Mouse (Mus musculus) limb, embryonic 11.5 days (tissue): ENCODE data around the gene Lefty2. TPM values are rescaled to one million over a fixed set of nuclear protein-coding genes. Genes with fewer than 3 reads are reported as not detected.
A peak's percentile ranks its signal among the peaks of the same experiment; 100 is the strongest.

Source experiments
- ATAC-seq: fragments of 200-750 bp; cut with Nextera tagmentation; 2 replicates; pipeline ENCODE4 v1.8.0; 2017; ENCODE audit warnings: low read depth; ENCODE audit not compliant: insufficient number of reproducible peaks, low FRiP score, low TSS enrichment
- DNase-seq: peaks from one replicate; pipeline ENCODE4 v3.0.0-alpha.2; 2015; ENCODE audit warnings: low spot score
- H3K27ac ChIP-seq: fragments of 300-500 bp; sonication (generic); replicated peaks from 2 replicates; pipeline ENCODE4 v1.5.1; 2014; ENCODE audit warnings: low read depth, mild to moderate bottlenecking, low read length
- H3K27me3 ChIP-seq: fragments of 300-500 bp; sonication (generic); 2 replicates; pipeline ENCODE4 v1.6.1; 2014; ENCODE audit warnings: mild to moderate bottlenecking, low read length, mixed read lengths; ENCODE audit not compliant: control insufficient read depth, insufficient read depth
- H3K36me3 ChIP-seq: fragments of 300-500 bp; sonication (generic); 2 replicates; pipeline ENCODE4 v1.6.1; 2014; ENCODE audit warnings: mild to moderate bottlenecking, low read length, moderate library complexity, mixed read lengths; ENCODE audit not compliant: control insufficient read depth, insufficient read depth
- H3K4me1 ChIP-seq: fragments of 300-500 bp; sonication (generic); 2 replicates; pipeline ENCODE4 v1.6.1; 2014; ENCODE audit warnings: low read length, mixed read lengths; ENCODE audit not compliant: control insufficient read depth, insufficient read depth
- H3K4me2 ChIP-seq: fragments of 300-500 bp; sonication (generic); 2 replicates; pipeline ENCODE4 v1.6.1; 2014; ENCODE audit warnings: low read depth, mild to moderate bottlenecking, moderate library complexity; ENCODE audit not compliant: severe bottlenecking
- H3K4me3 ChIP-seq: fragments of 300-500 bp; sonication (generic); 2 replicates; pipeline ENCODE4 v1.5.1; 2014; ENCODE audit warnings: low read depth, low read length
- H3K9ac ChIP-seq: fragments of 300-500 bp; sonication (generic); 2 replicates; pipeline ENCODE4 v1.6.1; 2014; ENCODE audit warnings: mild to moderate bottlenecking, low read length
- H3K9me3 ChIP-seq: fragments of 300-500 bp; sonication (generic); 2 replicates; pipeline ENCODE4 v1.6.1; 2016; ENCODE audit warnings: low read length; ENCODE audit not compliant: control insufficient read depth
- WGBS: fragments of 180-500 bp; shearing (Covaris S2); extraction: QIAGEN DNeasy Blood & Tissue Kit; methylation state at CpG from one replicate; pipeline ENCODE4 v1.1.7; 2014; 5-methylcytosine and 5-hydroxymethylcytosine counted together
- polyA plus RNA-seq: library from polyadenylated mRNA; unstranded; fragments of >200 nt; fragmentation: Nextera tagmentation; extraction: Ambion mirVana; gene quantifications from 2 replicates; pipeline ENCODE4 v1.2.1, GENCODE M21; 2014

Gene Lefty2
- polyA plus RNA-seq, 1 experiment from 2014 or later: 0.08 TPM

- H3K36me3 ChIP-seq: peaks cover 24% of the 10 kb centered on the region
- whole genome bisulfite sequencing: 93% methylated on average over 7 of the region's 7 CpGs
- no peak overlapping the region for H3K27ac ChIP-seq
- H3K9ac ChIP-seq: no peak overlapping the region
- ATAC-seq (no peak), DNase-seq (no peak)
- H3K4me3 ChIP-seq: no peak overlapping the region
- no peak overlapping the region for H3K4me2 ChIP-seq
- H3K27me3 ChIP-seq: no peaks in the 10 kb centered on the region
- H3K9me3 ChIP-seq: no peaks in the 10 kb centered on the region
- no peaks in the 10 kb centered on the region for H3K4me1 ChIP-seq
Measured at GRCm38 (mm10) chr1:180866001-180866400, 26.9 kb upstream of the Lefty2 start.

GRCm38 (mm10) chr1:180870122-180870650, 22.7 kb upstream of the Lefty2 start:
- no peak for ATAC-seq
- Histone ChIP-seq H3K9me3 (no peaks in the 10 kb centered on the region), H3K4me3 (no peak overlapping the region), H3K27ac (no peak overlapping the region), H3K9ac (no peak overlapping the region), H3K4me2 (no peak overlapping the region), H3K36me3 (peaks cover 11% of the 10 kb centered on the region), H3K27me3 (no peaks in the 10 kb centered on the region), H3K4me1 (no peaks in the 10 kb centered on the region)
- 74% methylated on average over 13 of the region's 13 CpGs for WGBS
- no peak for DNase-seq

GRCm38 (mm10) chr1:180873861-180874484, 18.9 kb upstream of the Lefty2 start:
- WGBS: 21% methylated on average over 9 of the region's 9 CpGs
- peak; percentile 75 for DNase-seq
- Histone ChIP-seq H3K9ac (no peak overlapping the region), H3K9me3 (no peaks in the 10 kb centered on the region), H3K27me3 (no peaks in the 10 kb centered on the region), H3K36me3 (no peaks in the 10 kb centered on the region), H3K4me3 (no peak overlapping the region), H3K4me2 (no peak overlapping the region), H3K27ac (no peak overlapping the region), H3K4me1 (no peaks in the 10 kb centered on the region)
- no peak for ATAC-seq

- H3K4me3 ChIP-seq: no peak overlapping the region
- H3K9ac ChIP-seq: no peak overlapping the region
- H3K4me2 ChIP-seq: no peak overlapping the region
- no peak overlapping the region for H3K27ac ChIP-seq
- DNase-seq (no peak), ATAC-seq (no peak)
- 72% methylated on average over 2 of the region's 2 CpGs for WGBS
- H3K27me3 ChIP-seq: no peaks in the 10 kb centered on the region
- H3K36me3 ChIP-seq: no peaks in the 10 kb centered on the region
- H3K4me1 ChIP-seq: no peaks in the 10 kb centered on the region
- no peaks in the 10 kb centered on the region for H3K9me3 ChIP-seq
Measured at GRCm38 (mm10) chr1:180874615-180875014, 18.3 kb upstream of the Lefty2 start.

GRCm38 (mm10) chr1:180875126-180875525, 17.8 kb upstream of the Lefty2 start:
- Histone ChIP-seq H3K36me3 (no peaks in the 10 kb centered on the region), H3K27ac (no peak overlapping the region), H3K9me3 (no peaks in the 10 kb centered on the region), H3K4me1 (no peaks in the 10 kb centered on the region), H3K4me3 (no peak overlapping the region), H3K4me2 (no peak overlapping the region), H3K27me3 (no peaks in the 10 kb centered on the region), H3K9ac (no peak overlapping the region)
- DNase-seq (no peak), ATAC-seq (no peak)
- WGBS: 86% methylated on average over 9 of the region's 9 CpGs

- H3K36me3 ChIP-seq: no peaks in the 10 kb centered on the region
- 81% methylated on average over 4 of the region's 4 CpGs for WGBS
- no peak overlapping the region for H3K4me2 ChIP-seq
- no peaks in the 10 kb centered on the region for H3K27me3 ChIP-seq
- H3K4me3 ChIP-seq: no peak overlapping the region
- H3K27ac ChIP-seq: no peak overlapping the region
- no peak overlapping the region for H3K9ac ChIP-seq
- DNase-seq (no peak), ATAC-seq (no peak)
- H3K9me3 ChIP-seq: no peaks in the 10 kb centered on the region
- no peaks in the 10 kb centered on the region for H3K4me1 ChIP-seq
Measured at GRCm38 (mm10) chr1:180877466-180877865, 15.4 kb upstream of the Lefty2 start.

- ATAC-seq (no peak), DNase-seq (no peak)
- H3K4me3 ChIP-seq: no peak overlapping the region
- H3K9ac ChIP-seq: no peak overlapping the region
- H3K4me2 ChIP-seq: no peak overlapping the region
- 83% methylated on average over 3 of the region's 3 CpGs for WGBS
- no peaks in the 10 kb centered on the region for H3K36me3 ChIP-seq
- H3K4me1 ChIP-seq: no peaks in the 10 kb centered on the region; the same call in 1 of the 2 replicates
- H3K9me3 ChIP-seq: no peaks in the 10 kb centered on the region
- no peaks in the 10 kb centered on the region for H3K27me3 ChIP-seq
- H3K27ac ChIP-seq: no peak overlapping the region
Measured at GRCm38 (mm10) chr1:180881768-180882167, 11.1 kb upstream of the Lefty2 start.

GRCm38 (mm10) chr1:180883731-180884130, 9.2 kb upstream of the Lefty2 start:
- H3K9me3 ChIP-seq: no peaks in the 10 kb centered on the region
- H3K27ac ChIP-seq: no peak overlapping the region
- WGBS: 11% methylated on average over 7 of the region's 7 CpGs
- no peaks in the 10 kb centered on the region for H3K27me3 ChIP-seq
- no peak overlapping the region for H3K4me2 ChIP-seq
- no peak overlapping the region for H3K9ac ChIP-seq
- H3K4me1 ChIP-seq: peaks cover 6% of the 10 kb centered on the region
- H3K4me3 ChIP-seq: no peak overlapping the region
- DNase-seq (no peak), ATAC-seq (no peak)
- no peaks in the 10 kb centered on the region for H3K36me3 ChIP-seq

- Histone ChIP-seq H3K9me3 (no peaks in the 10 kb centered on the region), H3K4me2 (no peak overlapping the region), H3K4me1 (peaks cover 11% of the 10 kb centered on the region), H3K36me3 (no peaks in the 10 kb centered on the region), H3K9ac (no peak overlapping the region), H3K4me3 (no peak overlapping the region), H3K27me3 (no peaks in the 10 kb centered on the region), H3K27ac (no peak overlapping the region)
- no peak for ATAC-seq
- no peak for DNase-seq
- WGBS: 82% methylated on average over 9 of the region's 9 CpGs
Measured at GRCm38 (mm10) chr1:180884484-180884883, 8.4 kb upstream of the Lefty2 start.
